Mouse (Mus musculus) hindbrain, embryonic 10.5 days (tissue): ENCODE measurements around the gene Des. TPM values are rescaled to one million over a fixed set of nuclear protein-coding genes. Genes with fewer than 3 reads are reported as not detected.

Experiments
- DNase-seq: peaks from one replicate; pipeline ENCODE4 v3.0.0-alpha.2; 2017; ENCODE audit warnings: low spot score
- H3K27ac ChIP-seq: fragments of 300-500 bp; sonication (generic); 2 replicates; pipeline ENCODE4 v1.5.1; 2016; ENCODE audit warnings: mild to moderate bottlenecking, moderate library complexity
- H3K27me3 ChIP-seq: fragments of 300-500 bp; sonication (generic); 2 replicates; pipeline ENCODE4 v1.6.1; 2016; ENCODE audit warnings: mild to moderate bottlenecking; ENCODE audit not compliant: poor library complexity, insufficient read depth, severe bottlenecking
- H3K36me3 ChIP-seq: fragments of 300-500 bp; sonication (generic); 2 replicates; pipeline ENCODE4 v1.6.1; 2016; ENCODE audit warnings: mild to moderate bottlenecking, moderate library complexity
- H3K4me1 ChIP-seq: fragments of 300-500 bp; sonication (generic); replicated peaks from 2 replicates; pipeline ENCODE4 v1.6.1; 2016; ENCODE audit warnings: mild to moderate bottlenecking
- H3K4me3 ChIP-seq: fragments of 300-500 bp; sonication (generic); 2 replicates; pipeline ENCODE4 v1.5.1; 2016; ENCODE audit warnings: mild to moderate bottlenecking, moderate library complexity
- H3K9me3 ChIP-seq: fragments of 300-500 bp; sonication (generic); 2 replicates; pipeline ENCODE4 v1.6.1; 2016; ENCODE audit warnings: mild to moderate bottlenecking, moderate library complexity
- WGBS: fragments of 180-500 bp; shearing (Covaris S2); methylation state at CpG from one replicate; pipeline ENCODE4 v1.1.7; 2016; 5-methylcytosine and 5-hydroxymethylcytosine counted together
- polyA plus RNA-seq: library from polyadenylated mRNA; unstranded; fragments of >200 nt; fragmentation: Nextera tagmentation; extraction: Ambion mirVana; gene quantifications from 2 replicates; pipeline ENCODE4 v1.2.1, GENCODE M21; 2016

Gene Des
- polyA plus RNA-seq, 1 experiment from 2014 or later, result 4.5 TPM

GRCm38 (mm10) chr1:75380951-75381350, 20.8 kb downstream of the Des start:
- peaks cover 87% of the 10 kb centered on the region for H3K27me3 ChIP-seq
- DNase-seq, result no peak
- H3K36me3 ChIP-seq, result no peaks in the 10 kb centered on the region
- 42% methylated on average over 2 of the region's 2 CpGs for WGBS
- no peak overlapping the region for H3K27ac ChIP-seq
- no peaks in the 10 kb centered on the region for H3K9me3 ChIP-seq
- H3K4me3 ChIP-seq, result no peak overlapping the region
- peaks cover 63% of the 10 kb centered on the region for H3K4me1 ChIP-seq

- Histone ChIP-seq H3K4me1 (peaks cover 66% of the 10 kb centered on the region), H3K36me3 (no peaks in the 10 kb centered on the region), H3K9me3 (no peaks in the 10 kb centered on the region), H3K27me3 (peaks cover 87% of the 10 kb centered on the region), H3K27ac (peak overlapping the region; percentile 90), H3K4me3 (peak overlapping the region; percentile 64)
- peak; percentile 67 for DNase-seq
- WGBS, result 2% methylated on average over 58 of the region's 60 CpGs
These were observed 21.6 kb downstream of the Des start for GRCm38 (mm10) chr1:75381482-75382355.

GRCm38 (mm10) chr1:75382356-75383071, 22.4 kb downstream of the Des start:
- Histone ChIP-seq H3K9me3 (no peaks in the 10 kb centered on the region), H3K36me3 (no peaks in the 10 kb centered on the region), H3K27me3 (peaks cover 87% of the 10 kb centered on the region), H3K4me3 (peak overlapping the region; percentile 64), H3K27ac (peak overlapping the region; percentile 90), H3K4me1 (peaks cover 74% of the 10 kb centered on the region)
- DNase-seq, result peak; percentile 53
- WGBS, result 1% methylated on average over 28 of the region's 28 CpGs

DNA sequence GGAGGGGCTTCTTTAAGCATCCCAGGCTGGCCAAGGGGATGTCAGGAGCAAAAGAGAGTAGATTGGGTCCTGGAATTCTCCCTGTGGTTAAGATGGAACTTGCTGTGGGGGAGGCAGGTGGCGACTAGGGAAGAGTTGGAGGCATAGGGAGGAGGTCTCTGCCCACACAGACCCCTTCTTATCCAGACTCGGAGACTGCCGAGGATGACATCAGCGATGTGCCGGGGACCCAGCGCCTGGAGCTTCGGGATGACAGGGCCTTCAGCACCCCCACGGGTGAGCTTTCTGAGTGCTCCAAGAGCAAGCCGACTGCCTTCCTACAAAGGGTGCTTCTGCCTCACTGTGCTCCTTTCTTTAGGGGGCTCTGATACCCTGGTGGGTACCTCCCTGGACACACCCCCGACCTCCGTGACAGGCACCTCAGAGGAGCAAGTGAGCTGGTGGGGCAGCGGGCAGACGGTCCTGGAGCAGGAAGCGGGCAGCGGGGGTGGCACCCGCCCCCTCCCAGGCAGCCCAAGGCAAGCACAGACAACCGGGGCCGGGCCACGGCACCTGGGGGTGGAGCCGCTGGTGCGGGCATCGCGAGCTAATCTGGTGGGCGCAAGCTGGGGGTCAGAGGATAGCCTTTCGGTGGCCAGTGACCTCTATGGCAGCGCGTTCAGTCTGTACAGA, 24.5 kb downstream of the Des start:
- Histone ChIP-seq H3K4me3 (no peak overlapping the region), H3K27me3 (peaks cover 87% of the 10 kb centered on the region), H3K27ac (peak overlapping the region; percentile 54; the same call in 1 of the 2 replicates), H3K9me3 (no peaks in the 10 kb centered on the region), H3K4me1 (peaks cover 90% of the 10 kb centered on the region), H3K36me3 (no peaks in the 10 kb centered on the region)
- 87% methylated on average over 27 of the region's 27 CpGs for WGBS
- DNase-seq, result no peak

GRCm38 (mm10) chr1:75385142-75385730, 25.1 kb downstream of the Des start:
- no peak overlapping the region for H3K4me3 ChIP-seq
- 70% methylated on average over 20 of the region's 20 CpGs for WGBS
- no peaks in the 10 kb centered on the region for H3K9me3 ChIP-seq
- H3K4me1 ChIP-seq, result peaks cover 83% of the 10 kb centered on the region
- no peak for DNase-seq
- 0 out of 2 replicates have a peak, but pooled peaks cover 2% of the 10 kb centered on the region for H3K36me3 ChIP-seq
- H3K27ac ChIP-seq, result peak overlapping the region; percentile 54
- H3K27me3 ChIP-seq, result peaks cover 87% of the 10 kb centered on the region

- Histone ChIP-seq H3K4me1 (peaks cover 75% of the 10 kb centered on the region), H3K36me3 (0 out of 2 replicates have a peak, but pooled peaks cover 3% of the 10 kb centered on the region), H3K9me3 (no peaks in the 10 kb centered on the region), H3K27ac (no peak overlapping the region), H3K4me3 (no peak overlapping the region), H3K27me3 (peaks cover 86% of the 10 kb centered on the region)
- DNase-seq, result no peak
- WGBS, result 29% methylated on average over 4 of the region's 4 CpGs
These were observed 26.0 kb downstream of the Des start for GRCm38 (mm10) chr1:75386149-75386548.

GRCm38 (mm10) chr1:75387469-75387928, 27.4 kb downstream of the Des start:
- Histone ChIP-seq H3K4me1 (peaks cover 62% of the 10 kb centered on the region), H3K36me3 (peaks cover 3% of the 10 kb centered on the region; the same call in 1 of the 2 replicates), H3K4me3 (peak overlapping the region; percentile 38)

GRCm38 (mm10) chr1:75387929-75388897, 28.1 kb downstream of the Des start:
- Histone ChIP-seq H3K4me1 (peaks cover 55% of the 10 kb centered on the region), H3K36me3 (peaks cover 3% of the 10 kb centered on the region; the same call in 1 of the 2 replicates), H3K27ac (peak overlapping the region; percentile 75), H3K9me3 (no peaks in the 10 kb centered on the region), H3K4me3 (peak overlapping the region; percentile 38), H3K27me3 (peaks cover 83% of the 10 kb centered on the region)
- DNase-seq, result peak; percentile 55
- WGBS, result 4% methylated on average over 94 of the region's 94 CpGs

More at GRCm38 (mm10) chr1:75387469-75387928, 27.4 kb downstream of the Des start:
- Histone ChIP-seq H3K27ac (peak overlapping the region; percentile 75; the same call in 1 of the 2 replicates), H3K9me3 (no peaks in the 10 kb centered on the region), H3K27me3 (peaks cover 87% of the 10 kb centered on the region)
- DNase-seq, result no peak
- WGBS, result 17% methylated on average over 7 of the region's 7 CpGs

DNA sequence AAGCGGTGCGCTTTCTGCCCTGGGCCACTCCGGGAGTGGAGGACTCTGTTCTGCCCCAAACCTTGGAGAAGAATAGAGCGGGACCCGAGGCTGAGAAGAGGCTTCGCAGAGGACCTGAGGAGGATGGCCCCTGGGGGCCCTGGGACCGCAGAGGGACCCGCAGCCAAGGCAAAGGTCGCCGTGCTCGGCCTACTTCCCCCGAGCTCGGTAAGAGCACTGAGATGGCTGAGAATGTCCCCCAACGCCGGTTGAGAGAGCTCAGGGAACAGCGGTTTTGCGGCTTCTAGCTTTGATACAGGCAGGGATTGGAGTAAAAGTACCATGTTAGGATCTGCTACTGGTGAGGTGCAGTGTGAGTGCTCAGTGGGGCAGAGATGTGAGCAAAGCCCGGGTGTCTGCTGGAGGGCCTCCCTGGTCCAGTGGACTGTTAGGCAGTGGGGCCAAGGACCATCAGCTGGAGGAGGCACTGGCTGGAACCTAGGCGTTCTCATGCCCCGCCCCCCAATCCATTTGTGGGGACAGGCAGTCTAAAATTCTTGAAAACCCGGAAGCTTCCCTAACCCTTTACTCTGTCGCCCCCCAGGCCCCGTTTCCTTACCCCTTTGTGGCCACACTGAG, 28.9 kb downstream of the Des start:
- Histone ChIP-seq H3K4me1 (peaks cover 51% of the 10 kb centered on the region), H3K27ac (peak overlapping the region; percentile 75; the same call in 1 of the 2 replicates), H3K36me3 (peaks cover 3% of the 10 kb centered on the region; the same call in 1 of the 2 replicates), H3K4me3 (peak overlapping the region; percentile 38), H3K9me3 (no peaks in the 10 kb centered on the region), H3K27me3 (peaks cover 83% of the 10 kb centered on the region)
- peak; percentile 21 for DNase-seq
- 19% methylated on average over 23 of the region's 23 CpGs for WGBS

- Histone ChIP-seq H3K27me3 (peaks cover 43% of the 10 kb centered on the region), H3K9me3 (no peaks in the 10 kb centered on the region), H3K36me3 (peaks cover 3% of the 10 kb centered on the region; the same call in 1 of the 2 replicates), H3K27ac (no peak overlapping the region), H3K4me3 (no peak overlapping the region), H3K4me1 (peaks cover 16% of the 10 kb centered on the region)
- WGBS, result 86% methylated on average over 9 of the region's 9 CpGs
- no peak for DNase-seq
These were observed 33.0 kb downstream of the Des start for GRCm38 (mm10) chr1:75393139-75393538.

GRCm38 (mm10) chr1:75393846-75394245, 33.7 kb downstream of the Des start:
- Histone ChIP-seq H3K27me3 (peaks cover 36% of the 10 kb centered on the region), H3K27ac (no peak overlapping the region), H3K4me1 (peaks cover 16% of the 10 kb centered on the region), H3K36me3 (peaks cover 3% of the 10 kb centered on the region; the same call in 1 of the 2 replicates), H3K4me3 (no peak overlapping the region), H3K9me3 (no peaks in the 10 kb centered on the region)
- DNase-seq, result no peak
- 96% methylated on average over 3 of the region's 3 CpGs for WGBS
